Mouse (Mus musculus) left cerebral cortex, postnatal 36 days (tissue): ENCODE measurements around the gene Hrc. TPM values are rescaled to one million over a fixed set of nuclear protein-coding genes. Genes with fewer than 3 reads are reported as not detected.

Source experiments
- DNase-seq, 2 experiments: peaks; one replicate each; pipeline ENCODE4 v3.0.0; 2021 to 2022; ENCODE audit warnings: low spot score in 2 of 2, mixed read lengths in 1 of 2
- intact Hi-C: fragments of 180-260 bp; cut with DNase I; formaldehyde crosslinking; loops from one replicate; pipeline ENCODE4 v1.15.1; 2025
- total RNA-seq, 2 experiments: library from RNA; stranded (reverse); gene quantifications; 2 replicates each; pipeline ENCODE4 v1.2.3; 2021

Gene Hrc
- total RNA-seq, 2 experiments from 2014 or later, result 0.27 to 0.52 TPM

- intact Hi-C loops, result no loop called here
Measured at GRCm38 (mm10) chr7:45360404-45361125, 25.5 kb downstream of the Hrc start.

GRCm38 (mm10) chr7:45361243-45361804, 26.2 kb downstream of the Hrc start:
- peak; percentile 83 to 86 for DNase-seq
- intact Hi-C loops, result no loop called here

More at GRCm38 (mm10) chr7:45360404-45361125, 25.5 kb downstream of the Hrc start:
- peak in 1 of 2 experiments; percentile 34 for DNase-seq

- peak in 1 of 2 experiments; percentile 34 for DNase-seq
- intact Hi-C loops, result no loop called here
Measured at GRCm38 (mm10) chr7:45362801-45363200, 27.7 kb downstream of the Hrc start.

GRCm38 (mm10) chr7:45363983-45364382, 28.9 kb downstream of the Hrc start:
- no peak for DNase-seq
- intact Hi-C loops, result no loop called here

- DNase-seq, result peak in 1 of 2 experiments; percentile 38
- intact Hi-C loops, result no loop called here
Measured at GRCm38 (mm10) chr7:45365742-45366651, 30.9 kb downstream of the Hrc start.

DNA sequence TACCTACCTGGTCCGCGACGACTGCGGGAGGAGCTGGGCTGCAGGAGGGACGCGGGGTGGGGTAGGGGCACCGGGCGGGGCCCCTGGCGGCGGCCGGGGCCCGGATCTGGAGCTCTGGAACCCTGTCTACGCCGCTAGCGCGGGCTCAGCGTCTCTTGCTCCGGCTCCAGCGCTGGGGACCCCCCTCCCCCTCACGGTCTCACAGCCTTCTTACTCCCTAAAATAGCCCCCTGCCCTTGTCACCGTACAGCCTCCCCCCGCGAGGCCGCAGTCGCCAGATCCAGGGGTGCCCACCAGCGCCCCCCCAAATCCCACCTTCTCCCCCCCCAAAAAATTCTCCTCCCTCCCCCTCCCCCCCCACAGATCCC, 31.5 kb downstream of the Hrc start, which contains the start of gene Ppfia3:
Gene Ppfia3 (minus strand): TSS at position 368 of the 368 bp plus-strand sequence.
- intact Hi-C loops, result no loop called here
- DNase-seq, result no peak

- peak; percentile 99 for DNase-seq
- intact Hi-C loops, result no loop called here
Measured at GRCm38 (mm10) chr7:45367020-45367880, 32.2 kb downstream of the Hrc start.

- DNase-seq, result peak; percentile 45 to 52
- intact Hi-C loops, result no loop called here
Measured at GRCm38 (mm10) chr7:45368178-45368577, 33.1 kb downstream of the Hrc start.

DNA sequence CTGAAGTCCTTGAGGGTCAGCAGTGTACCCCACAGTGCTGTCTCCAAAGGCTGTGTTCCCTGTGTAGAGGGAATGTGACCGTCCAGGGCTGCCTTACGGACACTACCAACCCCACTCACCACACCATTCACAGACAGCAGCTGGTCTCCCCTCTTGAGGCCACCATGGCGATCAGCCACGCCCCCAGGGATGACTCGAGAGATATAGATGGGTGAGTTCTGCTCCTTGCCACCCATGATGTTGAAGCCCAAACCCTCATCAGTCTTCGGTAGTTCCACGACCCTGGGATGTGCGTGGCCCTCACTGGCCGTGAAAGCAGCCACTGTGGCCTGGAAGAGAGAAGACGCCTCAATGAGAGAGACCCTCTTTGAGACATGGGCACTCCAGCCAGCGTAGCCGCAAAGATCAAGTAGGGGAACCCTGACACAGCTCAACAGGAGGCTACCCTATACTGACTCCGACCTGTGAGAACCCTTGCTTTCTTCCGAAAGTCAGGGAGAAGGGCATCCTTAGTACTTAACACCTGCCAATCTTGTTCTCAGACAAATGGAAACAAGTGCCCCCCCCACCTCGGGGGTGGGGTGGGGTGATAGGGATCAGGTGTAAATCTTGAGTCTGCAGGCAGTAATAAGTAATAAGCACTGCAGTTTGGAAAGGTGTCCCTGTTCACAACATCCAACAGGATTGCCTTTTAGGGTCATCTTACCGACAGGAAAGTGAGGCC, 34.1 kb downstream of the Hrc start:
- intact Hi-C loops, result no loop called here
- no peak for DNase-seq

DNA sequence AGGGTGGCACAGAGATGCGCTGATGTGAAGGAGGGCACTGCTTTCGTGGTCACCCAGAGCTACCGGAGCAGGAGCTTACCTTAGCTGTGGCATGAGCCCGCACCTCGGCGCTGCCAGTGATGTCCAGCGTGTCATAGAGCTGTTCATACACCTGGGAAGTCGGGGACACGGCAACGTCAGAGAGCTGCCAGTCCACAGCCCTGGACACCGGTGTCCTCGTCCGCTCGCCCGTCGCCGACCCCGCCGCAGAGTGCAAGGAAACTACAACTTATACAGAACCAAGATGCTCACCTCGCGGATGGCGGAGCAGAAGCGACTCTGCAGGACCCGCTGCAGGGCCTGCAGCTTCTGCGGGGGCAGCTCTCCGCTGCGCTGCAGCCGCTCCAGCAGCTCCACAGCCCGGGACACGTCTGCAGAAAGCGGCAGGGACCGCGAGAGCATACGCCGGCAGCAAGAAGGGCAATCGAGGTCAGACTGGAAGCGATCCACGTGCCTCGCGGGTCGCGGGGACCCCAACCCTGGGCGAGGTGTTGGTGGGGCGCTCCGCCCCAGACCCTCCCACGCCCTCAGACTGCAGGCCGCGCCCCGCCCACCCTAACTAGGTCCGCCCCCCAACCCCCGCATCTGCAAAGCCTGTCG, 34.9 kb downstream of the Hrc start:
- no peak for DNase-seq
- intact Hi-C loops, result no loop called here

- intact Hi-C loops, result no loop called here
Measured at GRCm38 (mm10) chr7:45370475-45371311, 35.6 kb downstream of the Hrc start, which contains the start of gene Lin7b. Lin7b (minus strand) TSS chr7:45370583.

DNA sequence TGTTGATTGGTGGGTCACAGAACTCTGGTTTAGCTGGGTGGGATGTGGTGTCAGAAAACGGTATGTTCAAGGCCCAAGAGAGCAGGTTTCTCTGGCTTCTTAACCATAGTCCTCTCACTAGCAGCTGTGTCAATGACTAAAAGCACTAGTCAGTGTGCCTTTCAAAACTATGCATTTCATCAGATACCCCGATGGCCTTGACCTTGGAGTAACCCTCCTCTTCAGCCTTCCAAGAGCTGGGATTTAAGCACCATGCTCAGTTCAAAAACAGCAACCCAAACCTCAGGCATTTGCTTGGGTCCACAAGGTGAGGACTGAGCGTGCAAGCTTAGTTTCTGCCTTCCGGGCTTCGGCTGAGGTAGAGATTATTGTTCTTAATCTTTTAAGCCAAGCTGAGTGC, 37.3 kb downstream of the Hrc start:
- intact Hi-C loops, result no loop called here
- no peak for DNase-seq

More at GRCm38 (mm10) chr7:45370475-45371311, 35.6 kb downstream of the Hrc start, which contains the start of gene Lin7b:
- peak; percentile 92 to 93 for DNase-seq

DNA sequence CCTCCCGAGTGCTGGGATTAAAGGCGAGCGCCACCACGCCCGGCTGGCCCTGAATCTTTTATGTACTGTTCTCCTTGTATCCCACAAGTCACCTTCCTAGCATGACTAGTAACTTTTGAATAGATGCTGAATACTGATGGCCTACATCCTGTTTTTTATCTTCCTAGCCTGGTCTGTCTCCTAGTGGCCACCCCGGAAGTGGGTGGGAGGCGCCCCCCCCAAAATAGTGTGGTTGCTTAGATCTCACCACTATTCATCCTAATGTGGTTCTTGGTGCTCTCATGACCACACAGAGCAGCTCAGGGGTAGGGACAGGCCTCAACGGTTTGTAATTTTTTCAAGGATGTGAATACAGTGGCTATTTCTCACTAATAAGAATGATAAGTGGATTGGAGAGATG, 39.5 kb downstream of the Hrc start:
- DNase-seq, result no peak
- intact Hi-C loops, result no loop called here

- no peak for DNase-seq
- intact Hi-C loops, result loop anchor here (2.0 kb wide), 1 partner anchor 15 kb away; no protein-coding TSS in a partner anchor
Measured at GRCm38 (mm10) chr7:45376057-45376456, 41.0 kb downstream of the Hrc start.

- no peak for DNase-seq
- intact Hi-C loops, result no loop called here
Measured at GRCm38 (mm10) chr7:45386077-45386476, 51.0 kb downstream of the Hrc start.
